Mouse (Mus musculus) forebrain, embryonic 10.5 days (tissue): ENCODE data around the gene Cd63. TPM values are rescaled to one million over a fixed set of nuclear protein-coding genes. Genes with fewer than 3 reads are reported as not detected.

Experiments used
- polyA plus RNA-seq: library from polyadenylated mRNA; unstranded; fragments of >200 nt; fragmentation: Nextera tagmentation; extraction: Ambion mirVana; gene quantifications from 2 replicates; pipeline ENCODE4 v1.2.1, GENCODE M21; 2016

Cd63 gene
- polyA plus RNA-seq, 1 experiment from 2014 or later: 179 TPM

Other genes with a start within 250 kb of the Cd63 start
- 10.8 and 10.9 TPM in 2 replicates for gene Suox, start 226.9 kb upstream of the Cd63 start, polyA plus RNA-seq
- gene Rab5b, start 204.7 kb upstream of the Cd63 start, polyA plus RNA-seq: 63.4 and 68.8 TPM in 2 replicates
- 7.2 and 24.4 TPM in 2 replicates for gene Pmel, start 196.8 kb upstream of the Cd63 start, polyA plus RNA-seq
- 119 and 120 TPM in 2 replicates for gene Cdk2, start 196.0 kb upstream of the Cd63 start, polyA plus RNA-seq
- gene Dgka, start 156.1 kb upstream of the Cd63 start, polyA plus RNA-seq: 3.5 and 3.6 TPM in 2 replicates
- gene Pym1, start 153.1 kb upstream of the Cd63 start, polyA plus RNA-seq: 57.1 and 63.8 TPM in 2 replicates
- 0.24 and 0.44 TPM in 2 replicates for gene Mmp19, start 110.1 kb upstream of the Cd63 start, polyA plus RNA-seq
- gene Dnajc14, start 96.9 kb upstream of the Cd63 start, polyA plus RNA-seq: 49.4 and 49.9 TPM in 2 replicates
- 19.0 and 19.2 TPM in 2 replicates for gene Tmem198b, start 96.6 kb upstream of the Cd63 start, polyA plus RNA-seq
- 247 and 263 TPM in 2 replicates for gene Sarnp, start 83.7 kb upstream of the Cd63 start, polyA plus RNA-seq
- gene Ormdl2, start 79.3 kb upstream of the Cd63 start, polyA plus RNA-seq: 88.0 and 92.9 TPM in 2 replicates
- gene Gdf11, start 9.3 kb upstream of the Cd63 start, polyA plus RNA-seq: 9.7 and 10.7 TPM in 2 replicates
- gene Rdh5, start 21.9 kb downstream of the Cd63 start, polyA plus RNA-seq: 11.0 and 12.8 TPM in 2 replicates
- 166 and 178 TPM in 2 replicates for gene Bloc1s1, start 23.0 kb downstream of the Cd63 start, polyA plus RNA-seq
- gene Itga7, start 32.8 kb downstream of the Cd63 start, polyA plus RNA-seq: 0.15 and 0.36 TPM in 2 replicates
- not detected in 2 replicates for gene Mettl7b, start 60.0 kb downstream of the Cd63 start, polyA plus RNA-seq
- gene Olfr9, start 88.4 kb downstream of the Cd63 start, polyA plus RNA-seq: not detected in 2 replicates
- not detected in 2 replicates for gene Olfr763, start 109.8 kb downstream of the Cd63 start, polyA plus RNA-seq
- not detected in 2 replicates for gene Olfr764-ps1, start 138.9 kb downstream of the Cd63 start, polyA plus RNA-seq
- gene Olfr765, start 149.0 kb downstream of the Cd63 start, polyA plus RNA-seq: not detected in 2 replicates
- gene Olfr766-ps1, start 168.0 kb downstream of the Cd63 start, polyA plus RNA-seq: not detected in 2 replicates
- gene Olfr767, start 181.9 kb downstream of the Cd63 start, polyA plus RNA-seq: not detected in 2 replicates
- not detected in 2 replicates for gene Olfr768, start 198.4 kb downstream of the Cd63 start, polyA plus RNA-seq
- not detected in 2 replicates for gene Olfr769, start 216.9 kb downstream of the Cd63 start, polyA plus RNA-seq
- gene Olfr770, start 238.0 kb downstream of the Cd63 start, polyA plus RNA-seq: not detected in 2 replicates